Mouse (Mus musculus) embryonic fibroblast, embryonic 13.5 days (primary cell): ENCODE measurements around the gene Ttll5.

Experiments
- CTCF ChIP-seq: IDR thresholded peaks from 2 replicates; pipeline ENCODE4 v1.5.1; 2011; ENCODE audit warnings: mild to moderate bottlenecking, control low read depth, low read length, moderate library complexity, borderline replicate concordance; ENCODE audit not compliant: insufficient read depth
- POLR2A ChIP-seq: IDR thresholded peaks from 2 replicates; pipeline ENCODE4 v1.6.1; 2011; ENCODE audit warnings: low read depth, mild to moderate bottlenecking, control low read depth, low read length, moderate library complexity

DNA sequence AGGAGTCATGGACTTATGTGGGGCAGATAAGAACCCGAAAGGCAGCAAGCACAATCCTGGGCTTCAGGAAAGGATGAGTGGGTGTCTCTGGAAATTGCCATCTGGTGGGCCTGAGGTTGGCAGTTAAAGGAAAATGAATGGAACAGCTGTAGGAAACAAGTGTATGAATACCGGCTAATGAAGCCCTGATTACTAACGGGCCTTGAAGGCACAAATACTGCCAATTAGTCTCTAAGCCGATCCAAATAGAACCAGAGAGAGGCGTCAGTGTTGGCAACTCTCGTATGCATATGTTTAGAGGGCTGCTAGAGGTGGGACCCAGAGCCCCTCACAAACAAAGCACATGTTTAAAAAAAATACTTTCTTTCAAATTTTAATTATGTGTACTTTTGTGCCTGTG, 247.0 kb downstream of the Ttll5 start:
- TF ChIP-seq CTCF (no peak), POLR2A (no peak)
